Mouse (Mus musculus): Measurements from ENCODE around the gene Mnx1.

Mnx1 gene

GRCm38 (mm10) chr5:29478208-29479197, at the start of gene Mnx1:
TSS of gene Mnx1 (minus strand) at chr5:29478470.
- CTCF ChIA-PET = no interaction called here

- CTCF ChIA-PET = no interaction called here
Measured at GRCm38 (mm10) chr5:29516432-29516831, 38.2 kb upstream of the Mnx1 start.

GRCm38 (mm10) chr5:29515888-29516287, 37.6 kb upstream of the Mnx1 start:
- CTCF ChIA-PET = no interaction called here

- CTCF ChIA-PET = no interaction called here
Measured at GRCm38 (mm10) chr5:29507013-29507412, 28.7 kb upstream of the Mnx1 start.

- CTCF ChIA-PET = no interaction called here
Measured at GRCm38 (mm10) chr5:29487321-29487720, 9.1 kb upstream of the Mnx1 start.

- CTCF ChIA-PET = no interaction called here
Measured at GRCm38 (mm10) chr5:29485941-29486320, 7.7 kb upstream of the Mnx1 start.

- CTCF ChIA-PET = no interaction called here
Measured at GRCm38 (mm10) chr5:29484965-29485940, 7.0 kb upstream of the Mnx1 start.

- CTCF ChIA-PET = no interaction called here
Measured at GRCm38 (mm10) chr5:29483801-29484200, 5.5 kb upstream of the Mnx1 start.

GRCm38 (mm10) chr5:29479198-29479593, 926 bp upstream of the Mnx1 start:
- CTCF ChIA-PET = no interaction called here

- CTCF ChIA-PET = no interaction called here
Measured at GRCm38 (mm10) chr5:29477474-29478207, 629 bp downstream of the Mnx1 start.

GRCm38 (mm10) chr5:29476021-29476420, 2.2 kb downstream of the Mnx1 start:
- CTCF ChIA-PET = no interaction called here

GRCm38 (mm10) chr5:29475556-29475955, 2.7 kb downstream of the Mnx1 start:
- CTCF ChIA-PET = no interaction called here

- CTCF ChIA-PET = no interaction called here
Measured at GRCm38 (mm10) chr5:29475041-29475440, 3.2 kb downstream of the Mnx1 start.

GRCm38 (mm10) chr5:29474246-29474960, 3.9 kb downstream of the Mnx1 start:
- CTCF ChIA-PET = no interaction called here

GRCm38 (mm10) chr5:29473551-29474245, 4.6 kb downstream of the Mnx1 start:
- CTCF ChIA-PET = no interaction called here

GRCm38 (mm10) chr5:29471855-29472665, 6.2 kb downstream of the Mnx1 start:
- CTCF ChIA-PET = no interaction called here

- CTCF ChIA-PET = no interaction called here
Measured at GRCm38 (mm10) chr5:29471396-29471795, 6.9 kb downstream of the Mnx1 start.

GRCm38 (mm10) chr5:29470851-29471394, 7.3 kb downstream of the Mnx1 start:
- CTCF ChIA-PET = no interaction called here

GRCm38 (mm10) chr5:29470271-29470670, 8.0 kb downstream of the Mnx1 start:
- CTCF ChIA-PET = no interaction called here
